Mouse (Mus musculus) MEL (cell line): ENCODE results near the gene Spry2. TPM values are rescaled to one million over a fixed set of nuclear protein-coding genes. Genes with fewer than 3 reads are reported as not detected.

Source experiments
- DNase-seq: peaks from one replicate; pipeline ENCODE4 v3.0.0; 2011; ENCODE audit warnings: low read depth, low spot score
- H3K27ac ChIP-seq: 2 replicates; pipeline ENCODE4 v1.5.1; 2012; ENCODE audit warnings: low read depth, mild to moderate bottlenecking, control low read depth, low read length, moderate library complexity; ENCODE audit not compliant: control insufficient read depth
- H3K27me3 ChIP-seq, 2 experiments: fragments of 150-350 bp in 1 of 2; sonication (generic) in 1 of 2; 2 replicates each; pipeline ENCODE4 v1.6.1; 2012; ENCODE audit warnings: low read length in 2 of 2, mild to moderate bottlenecking in 2 of 2, improper control_type of control experiment in 1 of 2, moderate library complexity in 1 of 2; ENCODE audit not compliant: insufficient read depth in 2 of 2, control insufficient read depth in 1 of 2
- H3K36me3 ChIP-seq, 2 experiments: 2 replicates each; pipeline ENCODE4 v1.6.1; 2012 to 2014; ENCODE audit warnings: low read length in 2 of 2, improper control_type of control experiment in 1 of 2, inconsistent platforms in 1 of 2, mild to moderate bottlenecking in 1 of 2; ENCODE audit not compliant: insufficient read depth in 2 of 2, control insufficient read depth in 1 of 2
- H3K4me1 ChIP-seq, 2 experiments: fragments of 150-350 bp in 1 of 2; sonication (generic) in 1 of 2; 2 replicates each; pipeline ENCODE4 v1.6.1; 2012; ENCODE audit warnings: low read length in 2 of 2, improper control_type of control experiment in 1 of 2, mild to moderate bottlenecking in 1 of 2; ENCODE audit not compliant: insufficient read depth in 2 of 2, control insufficient read depth in 1 of 2
- H3K4me3 ChIP-seq, 2 experiments: fragments of 150-350 bp in 1 of 2; sonication (generic) in 1 of 2; 2 replicates each; pipeline ENCODE4 v1.5.1; 2012; ENCODE audit warnings: low read depth in 2 of 2, low read length in 2 of 2, mild to moderate bottlenecking in 2 of 2, moderate library complexity in 2 of 2, control low read depth in 1 of 2, improper control_type of control experiment in 1 of 2; ENCODE audit not compliant: control insufficient read depth in 1 of 2, insufficient read depth in 1 of 2
- H3K79me2 ChIP-seq: 2 replicates; pipeline ENCODE4 v1.6.1; 2012; ENCODE audit warnings: mild to moderate bottlenecking, low read length, moderate library complexity; ENCODE audit not compliant: control insufficient read depth, poor library complexity, insufficient read depth
- H3K9ac ChIP-seq: 2 replicates; pipeline ENCODE4 v1.6.1; 2012; ENCODE audit warnings: low read depth, mild to moderate bottlenecking, control low read depth, low read length, moderate library complexity; ENCODE audit not compliant: control insufficient read depth, poor library complexity, severe bottlenecking
- H3K9me3 ChIP-seq: fragments of 150-350 bp; sonication (generic); replicated peaks from 2 replicates; pipeline ENCODE4 v1.6.1; 2012; ENCODE audit warnings: mild to moderate bottlenecking, low read length, improper control_type of control experiment, moderate library complexity; ENCODE audit not compliant: insufficient read depth
- CHD2 ChIP-seq: IDR thresholded peaks from 2 replicates; pipeline ENCODE4 v1.6.1; 2011; ENCODE audit warnings: low read length, improper control_type of control experiment
- ELF1 ChIP-seq: IDR thresholded peaks from 2 replicates; pipeline ENCODE4 v1.6.1; 2014; ENCODE audit warnings: low read depth, mild to moderate bottlenecking, inconsistent platforms, low read length, improper control_type of control experiment, moderate library complexity
- GABPA ChIP-seq: IDR thresholded peaks from 2 replicates; pipeline ENCODE4 v1.6.1; 2012; ENCODE audit warnings: low read depth, mild to moderate bottlenecking, inconsistent platforms, low read length, improper control_type of control experiment, moderate library complexity
- JUND ChIP-seq: IDR thresholded peaks from 2 replicates; pipeline ENCODE4 v1.6.1; 2011; ENCODE audit warnings: low read depth, mild to moderate bottlenecking, improper control_type of control experiment, low read length
- MAX ChIP-seq: IDR thresholded peaks from 2 replicates; pipeline ENCODE4 v1.6.1; 2011; ENCODE audit warnings: low read length, improper control_type of control experiment
- MEF2A ChIP-seq: IDR thresholded peaks from 2 replicates; pipeline ENCODE4 v1.6.1; 2014; ENCODE audit warnings: low read depth, mild to moderate bottlenecking, inconsistent platforms, low read length, improper control_type of control experiment; ENCODE audit not compliant: poor library complexity, insufficient replicate concordance, severe bottlenecking; ENCODE audit errors: extremely low read depth
- MXI1 ChIP-seq: IDR thresholded peaks from 2 replicates; pipeline ENCODE4 v1.6.1; 2011; ENCODE audit warnings: mild to moderate bottlenecking, low read depth, low read length, improper control_type of control experiment
- MYC ChIP-seq: IDR thresholded peaks from 2 replicates; pipeline ENCODE4 v1.6.1; 2011; ENCODE audit warnings: low read depth, mild to moderate bottlenecking, low read length, improper control_type of control experiment, moderate library complexity
- NELFE ChIP-seq: IDR thresholded peaks from 2 replicates; pipeline ENCODE4 v1.6.1; 2011; ENCODE audit warnings: low read depth, low read length, improper control_type of control experiment
- NRF1 ChIP-seq: IDR thresholded peaks from 2 replicates; pipeline ENCODE4 v1.6.1; 2014; ENCODE audit warnings: low read depth, mild to moderate bottlenecking, inconsistent platforms, low read length, improper control_type of control experiment, moderate library complexity; ENCODE audit not compliant: poor library complexity, insufficient read depth, severe bottlenecking
- POLR2A ChIP-seq, 2 experiments: IDR thresholded peaks; 2 replicates each; pipeline ENCODE4 v1.6.1; 2011 to 2012; ENCODE audit warnings: low read length in 2 of 2, mild to moderate bottlenecking in 2 of 2, control low read depth in 1 of 2, improper control_type of control experiment in 1 of 2, low read depth in 1 of 2, moderate library complexity in 1 of 2; ENCODE audit not compliant: control insufficient read depth in 1 of 2, insufficient read depth in 1 of 2, poor library complexity in 1 of 2
- POLR2AphosphoS2 ChIP-seq: IDR thresholded peaks from 2 replicates; pipeline ENCODE4 v1.6.1; 2011; ENCODE audit warnings: low read length, improper control_type of control experiment
- RCOR1 ChIP-seq: IDR thresholded peaks from 2 replicates; pipeline ENCODE4 v1.6.1; 2012; ENCODE audit warnings: low read depth, mild to moderate bottlenecking, inconsistent platforms, low read length, improper control_type of control experiment
- SIN3A ChIP-seq: IDR thresholded peaks from 2 replicates; pipeline ENCODE4 v1.6.1; 2012; ENCODE audit warnings: low read length, improper control_type of control experiment, inconsistent platforms
- SMC3 ChIP-seq: IDR thresholded peaks from 2 replicates; pipeline ENCODE4 v1.6.1; 2011; ENCODE audit warnings: low read depth, low read length, improper control_type of control experiment
- TAL1 ChIP-seq: IDR thresholded peaks from 2 replicates; pipeline ENCODE4 v1.6.1; 2012; ENCODE audit warnings: mild to moderate bottlenecking, inconsistent platforms, low read length, moderate library complexity, mixed read lengths
- TBP ChIP-seq: IDR thresholded peaks from 2 replicates; pipeline ENCODE4 v1.8.0; 2011; ENCODE audit warnings: low read depth, low read length, improper control_type of control experiment
- USF2 ChIP-seq, 2 experiments: IDR thresholded peaks; 2 replicates each; pipeline ENCODE4 v1.6.1; 2011 to 2012; ENCODE audit warnings: improper control_type of control experiment in 2 of 2, low read length in 2 of 2, borderline replicate concordance in 1 of 2, inconsistent platforms in 1 of 2, low read depth in 1 of 2, mild to moderate bottlenecking in 1 of 2; ENCODE audit not compliant: insufficient read depth in 1 of 2
- ZC3H11A ChIP-seq: IDR thresholded peaks from 2 replicates; pipeline ENCODE4 v1.6.1; 2012; ENCODE audit warnings: low read depth, mild to moderate bottlenecking, inconsistent platforms, low read length, improper control_type of control experiment
- ZKSCAN1 ChIP-seq: IDR thresholded peaks from 2 replicates; pipeline ENCODE4 v1.6.1; 2012; ENCODE audit warnings: low read depth, mild to moderate bottlenecking, inconsistent platforms, low read length, improper control_type of control experiment, moderate library complexity
- ZNF384 ChIP-seq: IDR thresholded peaks from 2 replicates; pipeline ENCODE4 v1.6.1; 2012; ENCODE audit warnings: low read depth, mild to moderate bottlenecking, inconsistent platforms, low read length, improper control_type of control experiment
- polyA plus RNA-seq, 2 experiments: library from polyadenylated mRNA; stranded (reverse) in 1 of 2; unstranded in 1 of 2; fragments of >175 nt in 1 of 2; fragments of >200 nt in 1 of 2; gene quantifications; 2 replicates each; pipeline versions ENCODE4 v1.2.1 to v1.2.4; 2012; ENCODE audit warnings: low replicate concordance in 2 of 2, low read depth in 1 of 2; ENCODE audit not compliant: insufficient read length in 2 of 2, insufficient read depth in 1 of 2, missing spikeins in 1 of 2
- total RNA-seq: library from RNA; depleted of rRNA; stranded (reverse); fragments of 300-350 nt; gene quantifications from 2 replicates; pipeline ENCODE4 v1.2.3, GENCODE M21; 2012

Spry2 gene
- total and polyA plus RNA-seq, 3 experiments, result 0.07 TPM; not detected in 2

DNA sequence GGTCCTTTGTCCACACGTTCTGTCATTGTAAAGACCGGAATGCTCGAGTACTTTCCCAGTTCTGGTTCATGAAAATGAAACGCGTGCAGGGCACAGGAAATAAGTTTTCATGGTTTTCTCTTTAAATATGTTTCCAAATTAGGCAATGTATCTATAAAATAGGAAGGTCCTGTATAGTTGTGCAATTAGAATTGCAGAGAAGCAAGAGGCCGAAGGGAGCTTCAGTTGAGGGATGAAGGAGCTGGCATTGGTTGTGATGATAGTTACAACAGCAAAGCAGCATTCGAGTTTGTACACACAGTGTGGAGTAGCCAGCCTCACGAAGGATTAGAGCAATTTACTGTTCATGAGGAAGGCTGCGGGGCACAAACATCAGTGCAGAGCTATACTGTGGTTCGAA lies 18.3 kb downstream of the Spry2 start:
- no peak overlapping the region for H3K4me3 ChIP-seq
- no peaks in the 10 kb centered on the region for H3K36me3 ChIP-seq
- no peaks in the 10 kb centered on the region for H3K79me2 ChIP-seq
- no peaks in the 10 kb centered on the region for H3K4me1 ChIP-seq
- H3K27me3 ChIP-seq, result no peaks in the 10 kb centered on the region
- no peak overlapping the region for H3K27ac ChIP-seq
- DNase-seq, result no peak
- no peak overlapping the region for H3K9ac ChIP-seq
- no peak for TF ChIP-seq SMC3
- TF ChIP-seq NRF1, result no peak
- no peak for TF ChIP-seq TBP
- no peak for TF ChIP-seq MXI1
- no peak for TF ChIP-seq MAX
- TF ChIP-seq TAL1, result no peak
- TF ChIP-seq ELF1, result no peak
- TF ChIP-seq GABPA, result no peak
- no peak for TF ChIP-seq CHD2
- TF ChIP-seq RCOR1, result no peak
- no peak for TF ChIP-seq SIN3A
- no peak for TF ChIP-seq ZNF384
- no peak for TF ChIP-seq POLR2AphosphoS2
- TF ChIP-seq USF2 (IDR thresholded peaks at IDR 0.05; ENCODE audit: borderline replicate concordance in 1 of 2, insufficient read depth in 1 of 2, low read depth in 1 of 2, low read length in 2 of 2), result no peak
- TF ChIP-seq MYC, result no peak
- no peak for TF ChIP-seq MEF2A
- no peak for TF ChIP-seq ZKSCAN1
- TF ChIP-seq JUND, result no peak
- no peak for TF ChIP-seq NELFE
- no peaks in the 10 kb centered on the region for H3K9me3 ChIP-seq

DNA sequence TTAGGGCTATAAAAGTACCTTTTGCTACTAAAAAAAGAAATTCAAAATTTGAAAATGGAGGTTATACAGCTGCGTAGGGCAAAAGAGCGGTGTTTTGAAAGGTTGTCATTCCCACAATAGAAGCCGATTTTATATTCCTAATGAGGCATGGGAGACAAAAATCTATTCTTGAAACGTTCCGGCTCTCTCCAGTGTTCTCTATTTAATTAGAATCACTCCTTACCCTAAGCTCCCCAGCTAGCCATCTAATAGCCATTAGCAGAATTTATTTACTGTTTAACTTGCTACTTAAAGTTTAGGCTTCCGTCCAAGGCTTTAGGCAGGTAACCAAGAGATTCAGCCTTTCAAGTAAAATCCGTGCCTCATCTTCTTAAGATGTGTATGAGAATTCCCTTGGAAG lies 20.2 kb downstream of the Spry2 start:
- TF ChIP-seq POLR2A (IDR thresholded peaks at IDR 0.05; ENCODE audit: control insufficient read depth in 1 of 2, insufficient read depth in 1 of 2, low read depth in 1 of 2, low read length in 2 of 2, poor library complexity in 1 of 2) (no peak), ZC3H11A (no peak), SIN3A (no peak), ELF1 (no peak)
- no peak overlapping the region for H3K9ac ChIP-seq
- H3K36me3 ChIP-seq, result no peaks in the 10 kb centered on the region
- H3K27ac ChIP-seq, result no peak overlapping the region
- H3K4me3 ChIP-seq, result no peak overlapping the region
- H3K27me3 ChIP-seq, result no peaks in the 10 kb centered on the region
- H3K79me2 ChIP-seq, result no peaks in the 10 kb centered on the region
- DNase-seq, result no peak
- H3K9me3 ChIP-seq, result no peaks in the 10 kb centered on the region
- no peaks in the 10 kb centered on the region for H3K4me1 ChIP-seq
